Mouse (Mus musculus) E14TG2a.4 (cell line): ENCODE results near the gene Nmur1.

Experiments used
- H3K27me3 ChIP-seq: 2 replicates; pipeline ENCODE4 v1.6.1; 2014; ENCODE audit warnings: low read length, control low read depth; ENCODE audit not compliant: insufficient read depth
- H3K36me3 ChIP-seq: 2 replicates; pipeline ENCODE4 v1.6.1; 2014; ENCODE audit warnings: low read length, control low read depth; ENCODE audit not compliant: insufficient read depth
- H3K4me1 ChIP-seq: replicated peaks from 2 replicates; pipeline ENCODE4 v1.6.1; 2014; ENCODE audit warnings: low read depth, low read length, control low read depth
- H3K4me3 ChIP-seq: replicated peaks from 2 replicates; pipeline ENCODE4 v1.5.1; 2014; ENCODE audit warnings: mild to moderate bottlenecking, low read length
- H3K9me3 ChIP-seq: 2 replicates; pipeline ENCODE4 v1.6.1; 2014; ENCODE audit warnings: low read length, control low read depth
- CTCF ChIP-seq: conservative IDR thresholded peaks from 2 replicates; pipeline ENCODE4 v1.5.1; 2014; ENCODE audit warnings: low read length
- NANOG ChIP-seq: IDR thresholded peaks from 2 replicates; pipeline ENCODE4 v1.6.1; 2014; ENCODE audit warnings: borderline replicate concordance, low read length, mixed read lengths
- POU5F1 ChIP-seq: IDR thresholded peaks from 2 replicates; pipeline ENCODE4 v1.6.1; 2014; ENCODE audit warnings: low read length, borderline replicate concordance

The Nmur1 gene

DNA sequence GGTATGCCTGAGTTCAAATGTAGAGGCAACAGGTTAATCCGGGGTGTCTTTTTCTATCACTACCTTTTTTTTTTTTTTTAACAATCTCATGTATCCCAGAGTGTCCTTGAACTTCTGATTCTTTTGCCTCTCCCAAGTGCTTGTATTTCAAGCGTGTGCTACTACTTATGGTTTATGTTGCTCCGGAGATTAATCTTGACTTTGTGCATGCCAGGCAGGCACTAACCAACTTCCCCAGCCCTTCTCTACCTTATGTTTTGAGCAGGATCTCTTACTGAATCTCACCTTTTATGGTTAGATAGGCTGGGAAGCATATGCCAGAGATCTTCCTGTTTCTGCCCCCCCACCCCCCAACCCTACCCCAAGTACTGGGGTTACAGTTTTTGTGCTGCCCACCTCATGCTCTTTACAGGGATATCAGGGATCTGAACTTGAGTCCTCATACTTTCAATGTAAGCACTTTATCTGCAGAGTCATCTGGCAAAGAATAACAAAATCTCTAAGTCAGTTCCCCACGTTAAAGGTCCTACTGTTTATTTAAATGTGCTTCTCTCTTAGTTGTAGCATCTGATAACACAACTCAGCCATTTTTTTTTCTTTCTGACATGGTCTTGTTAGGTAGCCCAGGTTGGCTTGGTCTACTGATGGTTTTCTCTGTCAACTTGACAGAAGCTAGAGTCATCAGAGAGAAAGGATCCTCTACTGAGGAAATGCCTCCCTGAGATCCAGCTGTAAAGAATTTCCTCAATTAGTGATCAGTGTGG, 64.0 kb downstream of the Nmur1 start:
- H3K4me1 ChIP-seq = peaks cover 32% of the 10 kb centered on the region
- peaks cover 38% of the 10 kb centered on the region for H3K36me3 ChIP-seq
- TF ChIP-seq NANOG = no peak
- TF ChIP-seq POU5F1 = no peak
- TF ChIP-seq CTCF = no peak
- H3K4me3 ChIP-seq = no peak overlapping the region
- H3K9me3 ChIP-seq = no peaks in the 10 kb centered on the region
- no peaks in the 10 kb centered on the region for H3K27me3 ChIP-seq

DNA sequence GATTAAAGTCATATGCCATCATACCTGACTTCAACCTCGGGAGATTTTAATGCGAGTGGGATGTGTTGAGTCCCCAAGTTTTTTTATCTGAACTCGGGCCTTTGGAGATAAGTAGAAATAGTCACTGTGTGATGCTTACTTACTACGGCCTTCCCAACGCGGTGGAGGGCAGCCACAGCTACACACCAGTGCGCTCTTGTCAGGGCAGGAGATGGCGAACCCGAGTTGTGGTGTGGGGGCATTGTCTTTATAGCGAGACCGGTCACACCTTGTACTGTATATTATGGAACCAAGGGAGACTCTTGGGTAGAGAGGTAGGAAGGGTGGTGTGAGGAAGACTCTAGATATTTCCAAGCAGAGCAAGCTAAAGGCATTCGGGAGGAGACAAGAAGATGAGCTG, 65.6 kb downstream of the Nmur1 start:
- no peak for TF ChIP-seq POU5F1
- TF ChIP-seq NANOG = no peak
- TF ChIP-seq CTCF = no peak
- Histone ChIP-seq H3K4me3 (peak overlapping the region; percentile 98), H3K9me3 (no peaks in the 10 kb centered on the region), H3K36me3 (peaks cover 54% of the 10 kb centered on the region), H3K4me1 (peaks cover 48% of the 10 kb centered on the region), H3K27me3 (no peaks in the 10 kb centered on the region)

DNA sequence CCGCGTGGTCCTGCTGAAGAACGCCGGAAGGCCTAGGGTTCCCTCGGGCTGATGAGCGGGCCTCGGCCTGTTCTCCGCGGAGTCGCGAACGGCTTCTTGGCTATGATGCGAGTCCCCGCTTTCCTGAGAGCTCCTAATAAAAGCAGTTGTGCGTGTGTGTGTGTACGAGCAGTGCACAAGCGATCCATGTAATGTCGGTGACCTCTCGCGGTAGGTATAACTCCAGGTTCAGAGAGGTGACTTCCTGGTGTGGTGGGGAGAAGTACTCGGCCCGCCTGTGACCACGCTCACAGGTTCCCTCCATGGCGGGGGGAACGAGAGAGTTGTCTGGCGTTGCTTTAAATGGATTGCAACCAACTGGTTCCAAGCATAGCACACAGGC, 66.2 kb downstream of the Nmur1 start:
- H3K9me3 ChIP-seq = no peaks in the 10 kb centered on the region
- H3K36me3 ChIP-seq = peaks cover 61% of the 10 kb centered on the region

DNA sequence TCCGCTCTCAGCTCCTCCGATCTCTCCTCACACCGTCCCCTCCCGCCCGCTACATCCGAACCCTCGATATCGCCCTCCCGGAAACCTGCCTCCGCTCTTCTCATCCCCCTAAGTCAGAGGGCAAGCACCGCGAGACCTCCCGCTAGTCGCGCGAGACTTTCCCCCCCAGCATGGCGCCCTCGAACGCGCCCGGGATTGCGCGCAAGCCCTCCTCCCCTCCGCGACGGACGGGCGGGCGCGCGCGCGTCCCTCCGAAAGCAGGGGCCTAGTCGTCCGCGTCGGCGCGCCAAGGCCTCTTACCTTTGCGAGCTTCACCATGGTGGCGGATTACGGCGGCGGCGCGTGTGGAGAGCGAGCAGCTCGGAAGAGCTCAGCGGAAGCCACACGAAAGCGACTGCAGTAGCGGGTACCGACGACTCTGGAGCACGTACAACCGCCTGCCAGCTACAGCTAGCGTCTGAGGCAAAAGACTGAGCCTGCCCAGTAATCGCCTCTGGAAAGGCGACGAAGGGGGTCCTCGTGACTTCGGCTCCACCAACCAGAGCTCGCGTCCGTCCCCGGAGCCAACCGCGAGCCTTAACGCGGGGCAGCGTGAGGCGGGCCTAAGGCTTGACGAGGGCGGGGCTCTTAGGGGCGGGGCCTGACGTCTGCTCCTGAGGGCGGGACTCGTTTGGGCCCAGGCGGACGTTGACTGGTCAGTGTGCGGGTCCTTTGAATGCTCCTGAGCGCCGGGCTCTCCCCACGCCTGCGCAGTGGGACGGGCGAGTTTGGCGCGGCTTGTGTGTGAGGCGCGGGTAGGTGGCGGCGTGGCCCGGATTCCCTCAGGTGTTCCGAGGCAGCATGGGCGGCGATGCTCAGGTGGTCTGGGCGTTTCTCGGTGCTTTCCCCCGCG, 66.9 kb downstream of the Nmur1 start, which contains the start of gene Ncl:
Gene Ncl (minus strand): TSS at position 495 of the 892 bp plus-strand sequence.
- Histone ChIP-seq H3K27me3 (no peaks in the 10 kb centered on the region), H3K4me3 (peak within 1 kb of the TSS; percentile 98), H3K9me3 (no peaks in the 10 kb centered on the region), H3K4me1 (peaks cover 61% of the 10 kb centered on the region), H3K36me3 (peaks cover 67% of the 10 kb centered on the region)
- no peak for TF ChIP-seq POU5F1
- TF ChIP-seq NANOG = no peak

More for the DNA sequence above, 66.2 kb downstream of the Nmur1 start:
- Histone ChIP-seq H3K4me3 (peak overlapping the region; percentile 98), H3K4me1 (peaks cover 54% of the 10 kb centered on the region), H3K27me3 (no peaks in the 10 kb centered on the region)
- TF ChIP-seq NANOG (no peak), CTCF (no peak), POU5F1 (no peak)

DNA sequence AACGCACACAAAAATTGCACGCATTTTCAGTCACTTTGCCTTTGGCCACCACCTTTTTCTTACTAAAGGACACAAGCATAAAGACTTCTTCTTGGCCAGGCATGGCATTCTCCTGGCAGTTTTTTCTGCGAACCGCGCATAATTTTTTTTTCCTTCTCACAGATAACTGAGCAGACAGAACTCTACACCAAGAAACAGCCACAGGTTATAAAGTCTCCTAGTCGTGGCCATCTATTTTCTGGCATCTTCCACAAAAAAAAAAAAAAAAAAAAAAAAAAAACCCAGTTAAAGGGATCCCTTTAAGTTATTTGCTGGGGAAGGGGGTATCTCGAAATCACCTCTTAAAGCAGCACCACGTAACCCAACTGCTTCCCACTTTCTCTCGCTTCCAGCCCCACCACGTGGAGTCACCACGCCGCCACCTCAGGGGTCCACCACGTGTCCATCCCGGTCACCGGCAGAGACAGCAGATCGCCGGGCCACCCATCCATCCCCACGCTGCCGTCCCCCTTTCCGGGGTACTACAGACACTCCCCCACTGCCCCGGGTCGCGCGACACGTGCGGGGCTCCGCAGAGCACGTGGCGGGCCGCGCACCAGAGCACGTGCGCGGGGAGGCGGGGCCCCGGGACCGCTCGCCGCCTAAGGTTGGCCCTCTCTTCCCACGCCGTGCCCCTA, 67.7 kb downstream of the Nmur1 start:
- no peaks in the 10 kb centered on the region for H3K27me3 ChIP-seq
- peak overlapping the region; percentile 98 for H3K4me3 ChIP-seq
- no peaks in the 10 kb centered on the region for H3K9me3 ChIP-seq
- TF ChIP-seq CTCF (no peak), NANOG (no peak), POU5F1 (no peak)
- H3K4me1 ChIP-seq = peaks cover 66% of the 10 kb centered on the region
- H3K36me3 ChIP-seq = peaks cover 74% of the 10 kb centered on the region

DNA sequence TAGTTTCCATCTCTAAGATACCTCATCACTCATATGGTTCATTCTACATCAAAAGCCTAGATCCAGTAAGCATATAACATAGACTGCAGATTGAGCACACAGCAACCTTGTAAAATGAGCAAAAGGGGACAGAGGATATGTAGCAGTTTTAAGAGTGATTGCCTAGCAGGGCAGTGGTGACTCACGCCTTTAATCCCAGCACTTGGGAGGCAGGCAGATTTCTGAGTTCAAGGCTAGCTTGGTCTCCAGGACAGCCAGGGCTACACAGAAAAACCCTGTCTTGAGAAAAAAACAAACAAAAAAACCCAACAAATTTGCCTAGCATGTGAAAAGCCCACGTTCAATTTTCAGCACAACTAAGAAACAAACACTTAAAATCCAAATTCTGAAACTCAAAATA, 71.8 kb downstream of the Nmur1 start:
- H3K36me3 ChIP-seq = peaks cover 92% of the 10 kb centered on the region
- peaks cover 82% of the 10 kb centered on the region for H3K4me1 ChIP-seq
- TF ChIP-seq CTCF (no peak), NANOG (no peak), POU5F1 (no peak)
- H3K9me3 ChIP-seq = no peaks in the 10 kb centered on the region
- peak overlapping the region; percentile 39; the same call in 1 of the 2 replicates for H3K4me3 ChIP-seq
- H3K27me3 ChIP-seq = no peaks in the 10 kb centered on the region

DNA sequence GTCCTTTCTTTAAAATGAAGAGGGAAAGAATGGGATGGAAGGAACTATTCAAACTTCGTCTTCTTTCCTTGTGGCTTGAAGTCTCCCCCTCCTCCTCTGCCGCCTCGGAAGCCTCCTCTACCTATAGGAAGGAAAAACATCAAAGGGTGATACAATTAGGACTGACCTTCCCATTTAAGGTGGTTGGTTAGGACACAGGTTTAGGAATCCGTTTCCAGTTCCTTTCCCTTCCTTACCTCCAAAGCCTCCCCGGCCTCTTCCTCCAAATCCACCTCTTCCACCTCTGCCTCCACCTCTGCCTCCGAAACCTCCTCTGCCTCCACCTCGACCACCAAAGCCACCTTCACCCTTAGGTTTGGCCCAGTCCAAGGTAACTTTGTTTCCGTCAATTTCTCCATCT, 75.5 kb downstream of the Nmur1 start:
- TF ChIP-seq POU5F1 (no peak), CTCF (no peak), NANOG (no peak)

DNA sequence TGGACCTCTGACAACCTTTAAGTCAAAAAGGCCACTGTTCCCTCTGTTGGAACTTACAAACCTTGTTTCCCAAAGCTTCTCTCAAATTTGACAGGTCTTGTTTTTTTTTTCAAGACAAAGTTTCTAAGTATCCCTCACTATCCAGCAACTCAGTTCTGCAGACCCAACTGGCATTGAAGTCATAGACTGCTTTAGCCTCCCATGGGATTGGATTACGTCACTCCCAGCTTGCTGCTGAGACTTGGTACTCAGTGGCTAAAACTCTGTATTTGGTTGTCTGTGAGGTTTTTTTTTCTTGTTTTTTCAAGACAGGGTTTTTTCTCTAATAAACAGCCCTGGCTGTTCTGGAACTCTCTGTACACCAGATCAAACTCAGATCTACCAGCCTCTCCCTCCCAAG, 76.3 kb downstream of the Nmur1 start:
- Histone ChIP-seq H3K4me1 (peaks cover 81% of the 10 kb centered on the region), H3K36me3 (peaks cover 100% of the 10 kb centered on the region), H3K4me3 (no peak overlapping the region), H3K9me3 (no peaks in the 10 kb centered on the region), H3K27me3 (no peaks in the 10 kb centered on the region)
- TF ChIP-seq NANOG (no peak), POU5F1 (no peak), CTCF (no peak)

More for the DNA sequence above, 75.5 kb downstream of the Nmur1 start:
- no peaks in the 10 kb centered on the region for H3K27me3 ChIP-seq
- H3K9me3 ChIP-seq = no peaks in the 10 kb centered on the region
- peaks cover 100% of the 10 kb centered on the region for H3K36me3 ChIP-seq
- H3K4me3 ChIP-seq = no peak overlapping the region; the same call in 1 of the 2 replicates
- H3K4me1 ChIP-seq = peaks cover 89% of the 10 kb centered on the region
